Mouse (Mus musculus): ENCODE measurements at regions not wholly inside any gene's neighbourhood (a gene's known extent, or its start where the extent isn't known, plus 50 kb on each side); places are given as distances from the start of the nearest gene placed in this dataset.

GRCm38 (mm10) chr4:82101837-82102236, 603.7 kb downstream of the Nfib start:
- TF ChIP-seq GABPA (IDR thresholded peaks at IDR 0.05; ENCODE audit: low read depth, low read length) = no peak
- TF ChIP-seq TAL1 (IDR thresholded peaks at IDR 0.05; ENCODE audit: low read length) = no peak
- no peak for TF ChIP-seq POLR2AphosphoS5 (IDR thresholded peaks at IDR 0.05; ENCODE audit: borderline replicate concordance, low read depth, low read length)
- TF ChIP-seq POLR2A (IDR thresholded peaks at IDR 0.05; ENCODE audit: control insufficient read depth in 1 of 2, insufficient read depth in 1 of 2, low read depth in 1 of 2, low read length in 2 of 2, poor library complexity in 1 of 2) = no peak
- TF ChIP-seq MAX (IDR thresholded peaks at IDR 0.05; ENCODE audit: low read length) = no peak
- no peak for TF ChIP-seq MYC (IDR thresholded peaks at IDR 0.05; ENCODE audit: low read depth, low read length)
- TF ChIP-seq GATA1 (IDR thresholded peaks at IDR 0.05; ENCODE audit: low read depth, low read length) = no peak

Data from MEL (cell line).